Mouse (Mus musculus): ENCODE results near the gene Sugt1.

Sugt1 gene

DNA sequence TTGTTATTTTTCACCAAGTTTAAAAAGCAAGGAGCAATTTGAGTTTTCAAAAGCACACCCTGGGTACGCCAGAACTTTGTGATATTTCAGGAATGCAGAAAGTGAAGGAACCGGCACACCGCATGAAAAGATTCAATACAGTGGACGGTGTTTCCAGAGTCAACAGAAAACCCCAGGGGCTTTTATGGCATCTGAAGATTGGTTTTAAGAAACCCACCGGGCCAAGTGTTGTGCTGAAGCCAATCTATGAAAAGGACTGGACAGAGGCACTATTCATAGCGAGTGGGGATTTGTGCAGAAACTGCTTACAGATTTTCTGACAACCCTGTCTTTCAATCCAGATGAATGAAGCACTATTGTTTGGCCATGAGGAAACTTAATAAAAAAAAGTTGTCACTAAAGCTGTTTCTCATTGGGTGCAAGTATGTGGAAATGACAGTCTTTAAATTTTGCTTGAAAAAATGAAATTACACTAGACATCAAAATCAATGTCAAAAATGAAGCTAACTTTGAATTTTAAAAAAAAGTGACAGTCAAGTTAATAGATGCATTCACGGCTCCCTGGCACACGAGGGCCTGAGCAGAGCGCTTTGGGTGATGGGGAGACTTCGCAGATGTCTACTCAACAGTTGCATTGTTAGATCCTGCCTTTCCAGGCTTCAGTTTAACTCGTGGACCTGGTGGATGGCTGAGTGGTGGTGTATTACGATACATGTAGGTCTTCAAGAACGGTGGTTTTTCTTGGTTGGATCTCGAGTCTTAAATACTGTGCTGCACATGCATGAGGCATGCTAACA is 90.6 kb downstream of the Sugt1 start:
- no peak for DNase-seq

DNA sequence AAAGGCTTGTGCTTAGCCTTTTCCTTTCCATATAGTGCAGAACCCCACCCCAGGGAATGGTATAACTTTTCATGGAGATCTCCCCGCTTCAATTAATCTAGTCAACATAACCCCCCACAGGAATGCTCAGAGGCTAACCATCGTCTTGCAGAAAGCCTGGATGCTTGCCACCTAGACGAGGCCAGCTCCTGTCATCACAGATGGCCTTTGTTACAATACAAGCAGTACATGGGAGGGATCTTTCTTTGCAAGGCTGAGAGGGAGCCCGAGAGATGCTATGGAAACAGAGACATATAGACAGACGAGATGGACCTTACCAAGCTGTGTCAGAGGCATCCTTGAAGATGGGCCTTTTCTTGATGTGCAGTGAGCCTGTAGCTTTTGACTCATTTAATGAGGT is 93.2 kb downstream of the Sugt1 start:
- DNase-seq: peak; percentile 48 to 62

Data from kidney, postnatal 4 days (tissue).